Mouse (Mus musculus) right cerebral cortex, postnatal 14 days (tissue): ENCODE measurements around the gene Gm28374.

Source experiments
- DNase-seq: peaks from one replicate; pipeline ENCODE4 v3.0.0; 2022

Gm28374 gene

DNA sequence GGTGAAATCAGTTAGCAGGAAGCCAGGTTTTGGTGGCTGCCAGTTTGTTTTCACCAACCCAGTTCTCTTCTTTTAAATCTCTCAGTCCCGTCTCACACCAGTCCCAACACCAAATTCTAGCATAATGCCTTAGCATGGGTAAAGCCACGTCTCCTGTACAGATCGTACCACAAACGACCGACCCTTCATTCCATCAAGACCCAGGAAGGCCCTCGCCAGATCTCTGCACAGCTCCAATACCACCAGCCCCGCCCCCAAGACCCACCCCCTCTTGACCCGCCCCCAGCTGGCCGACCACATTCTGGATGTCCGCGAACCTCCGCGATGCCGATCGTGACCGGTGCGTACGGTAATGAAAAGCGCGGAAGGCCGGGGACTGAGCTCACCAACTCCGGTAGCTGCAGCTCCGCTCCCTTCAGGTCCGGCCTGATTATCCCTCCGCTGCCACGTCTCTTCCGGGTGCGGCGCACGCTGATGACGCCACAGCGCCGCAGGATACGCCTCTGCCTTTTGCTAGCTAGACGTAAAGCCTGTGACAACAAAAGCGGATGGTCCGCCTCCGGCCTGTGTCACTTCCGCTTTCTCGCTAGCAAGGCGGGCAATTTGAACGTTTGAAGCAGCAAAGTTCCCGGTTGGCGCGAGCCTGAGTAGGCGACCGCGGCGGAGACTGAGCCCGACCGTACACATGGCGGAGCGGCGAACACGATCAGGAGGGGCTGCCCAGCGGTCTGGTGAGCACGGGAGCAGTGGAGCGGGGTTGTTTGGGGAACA, 2.6 kb upstream of the Gm28374 start, which contains the start of the genes Zfpl1 and Cdca5:
TSS of gene Zfpl1 (minus strand) at position 479 of the 771 bp plus-strand sequence.
TSS of gene Cdca5 (plus strand) at position 506 of the 771 bp plus-strand sequence.
- peak; percentile 95 for DNase-seq

DNA sequence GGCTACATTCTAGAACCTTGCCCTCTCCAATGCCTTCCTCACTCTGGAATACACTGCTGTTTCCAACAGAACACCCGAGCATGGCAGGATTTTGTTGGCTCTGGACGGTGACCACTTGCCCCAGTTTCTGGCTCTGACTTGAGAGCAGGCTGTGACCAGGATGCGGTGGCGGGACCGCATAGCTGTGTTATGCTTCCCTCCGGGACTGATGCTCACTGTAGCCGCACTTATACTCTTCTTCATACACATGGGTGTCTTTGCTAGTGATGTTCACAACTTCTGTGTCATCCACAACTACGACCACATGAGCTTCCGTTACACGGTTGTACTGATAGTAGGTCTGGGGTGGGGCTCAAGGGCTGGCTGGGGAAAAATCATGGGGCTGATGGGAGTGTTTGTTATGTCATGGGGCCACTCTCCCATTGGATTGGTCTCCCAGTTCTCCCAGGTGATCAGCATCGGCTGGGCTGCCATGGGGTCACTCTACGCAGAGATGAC, 2.0 kb downstream of the Gm28374 start, which contains the start of gene Tmem262:
TSS of gene Tmem262 (plus strand) at position 51 of the 498 bp plus-strand sequence.
- no peak for DNase-seq

DNA sequence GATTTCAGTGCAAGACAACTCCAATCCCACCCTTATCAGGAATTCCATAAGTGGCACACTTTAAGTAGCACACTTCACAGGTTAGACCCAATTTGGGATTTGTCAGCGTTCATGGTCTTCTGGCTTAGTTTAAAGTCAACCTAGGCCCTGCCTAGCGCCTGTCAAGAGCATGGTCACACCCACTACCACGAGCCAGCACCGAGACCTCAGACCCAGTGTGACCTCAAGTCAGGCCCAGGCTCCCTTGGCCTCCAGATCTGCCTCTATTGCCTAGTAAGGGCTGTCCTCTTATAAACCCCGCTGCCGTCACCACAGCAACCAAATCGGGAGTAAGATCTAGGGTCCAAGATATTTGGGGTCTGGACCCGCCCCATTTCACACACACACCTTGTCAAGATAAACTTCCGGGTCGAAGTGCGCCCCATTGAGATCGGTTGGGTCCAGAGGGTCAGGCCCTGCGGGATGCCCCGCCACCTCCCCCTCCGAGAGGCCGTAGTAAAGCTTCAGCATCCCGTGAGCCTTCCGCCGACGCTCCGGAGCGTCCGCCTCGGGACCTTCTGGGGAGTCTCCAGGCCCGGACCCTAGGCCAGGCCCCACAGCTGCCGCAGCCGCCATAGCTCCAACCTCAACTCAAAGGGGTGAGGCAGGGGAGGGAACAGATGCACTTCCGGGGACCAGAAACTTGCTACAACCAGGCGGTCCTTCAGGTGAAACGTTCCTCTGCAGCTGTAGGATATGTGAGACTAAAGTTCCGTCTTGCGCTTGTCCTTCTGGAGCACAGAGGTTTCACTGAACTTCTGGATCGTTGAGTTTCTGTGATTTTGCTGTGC, 5.3 kb downstream of the Gm28374 start, which contains the start of gene Vps51:
TSS of gene Vps51 (minus strand) at position 668 of the 830 bp plus-strand sequence.
- DNase-seq, result peak; percentile 78

DNA sequence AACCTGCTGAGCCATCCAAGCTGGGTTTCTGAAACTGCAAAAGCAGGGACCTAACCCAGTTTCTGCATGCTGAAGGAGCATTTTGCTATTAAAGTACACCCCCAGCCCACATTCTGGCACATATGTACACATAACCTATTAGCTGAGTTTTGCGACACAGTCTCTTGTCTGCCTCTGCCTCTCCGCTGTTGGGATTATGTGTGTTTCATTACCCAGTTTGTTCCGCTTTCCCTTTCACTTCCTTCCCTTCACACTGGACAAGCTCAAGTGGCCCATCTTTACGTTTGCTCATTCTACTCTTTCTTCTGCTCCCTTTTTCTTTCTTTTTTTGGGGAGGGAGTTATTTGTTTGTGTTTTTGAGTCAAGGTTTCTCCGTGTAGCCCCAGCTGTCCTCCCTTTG, 8.2 kb downstream of the Gm28374 start:
- no peak for DNase-seq

DNA sequence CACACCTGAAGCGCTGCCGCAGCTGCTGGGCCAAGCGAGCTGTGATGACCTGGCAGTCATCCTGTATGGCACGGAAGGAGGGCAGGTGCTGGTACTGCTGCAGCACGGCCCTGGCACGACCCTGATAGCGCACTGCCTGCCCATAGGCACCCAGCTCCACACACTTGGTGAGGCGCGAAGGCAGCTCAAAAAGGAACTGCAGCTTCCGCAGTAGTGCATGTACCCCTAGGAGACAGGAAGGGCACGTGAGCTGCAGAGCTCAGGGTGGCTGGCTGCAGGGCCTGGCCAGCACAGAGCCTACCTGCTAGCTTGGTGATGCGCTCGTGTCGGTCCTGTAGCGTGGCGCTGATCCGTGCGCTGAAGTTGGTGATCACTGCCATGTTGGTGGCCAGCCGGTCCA, 10.8 kb downstream of the Gm28374 start:
- DNase-seq, result no peak

DNA sequence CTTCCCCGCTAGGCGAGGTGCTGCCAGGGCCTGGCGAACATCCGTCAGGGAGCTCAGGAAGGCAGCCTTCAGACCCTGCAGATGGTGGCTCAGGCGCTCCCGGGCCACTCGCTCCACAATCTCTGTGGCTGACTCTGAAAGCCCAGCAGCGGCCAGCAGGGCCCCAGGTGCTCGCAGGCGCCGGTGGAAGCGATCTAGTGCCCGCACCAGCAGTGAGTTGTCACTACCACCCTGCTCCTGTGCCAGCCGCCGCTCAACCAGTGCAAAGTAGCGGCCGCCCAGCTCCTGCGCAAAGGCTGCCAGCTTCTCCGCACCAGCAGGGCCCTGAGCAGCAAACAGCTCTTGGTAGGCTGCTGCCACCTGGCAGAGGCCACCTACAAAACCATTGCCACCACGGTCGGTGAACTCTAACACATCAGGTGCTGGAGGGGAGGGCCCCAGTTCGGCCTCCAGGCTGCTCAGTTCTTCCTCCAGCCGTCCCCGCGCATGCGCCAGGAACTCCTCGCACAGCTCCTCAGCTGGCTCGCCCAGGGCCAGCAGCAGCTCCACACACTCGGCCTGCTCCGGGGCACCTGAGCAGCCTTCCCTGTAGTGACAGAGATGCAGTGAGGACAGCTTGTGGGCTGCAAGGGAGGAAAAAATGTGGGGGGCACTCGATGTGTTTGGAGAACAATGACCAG, 11.3 kb downstream of the Gm28374 start:
- DNase-seq, result no peak

DNA sequence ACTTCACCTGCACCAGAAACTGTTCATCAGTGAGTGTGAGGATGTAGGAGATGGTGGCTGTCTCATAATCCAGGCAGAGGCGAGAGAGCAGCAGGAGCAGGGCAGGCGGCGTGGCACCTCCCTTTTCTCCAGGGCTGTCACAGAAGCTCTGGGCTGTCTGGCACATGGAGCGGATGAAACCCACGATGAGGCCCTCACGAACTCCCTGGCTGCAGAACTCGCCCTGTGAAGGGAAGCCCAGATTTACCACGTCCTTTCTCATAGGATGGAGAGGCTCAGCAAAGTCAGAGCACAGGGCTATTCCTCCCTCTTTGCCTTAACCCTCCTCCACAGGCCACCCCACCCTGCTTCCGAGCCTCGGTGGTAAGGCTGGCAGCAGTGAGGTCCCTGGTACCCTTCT, 12.2 kb downstream of the Gm28374 start:
- no peak for DNase-seq

DNA sequence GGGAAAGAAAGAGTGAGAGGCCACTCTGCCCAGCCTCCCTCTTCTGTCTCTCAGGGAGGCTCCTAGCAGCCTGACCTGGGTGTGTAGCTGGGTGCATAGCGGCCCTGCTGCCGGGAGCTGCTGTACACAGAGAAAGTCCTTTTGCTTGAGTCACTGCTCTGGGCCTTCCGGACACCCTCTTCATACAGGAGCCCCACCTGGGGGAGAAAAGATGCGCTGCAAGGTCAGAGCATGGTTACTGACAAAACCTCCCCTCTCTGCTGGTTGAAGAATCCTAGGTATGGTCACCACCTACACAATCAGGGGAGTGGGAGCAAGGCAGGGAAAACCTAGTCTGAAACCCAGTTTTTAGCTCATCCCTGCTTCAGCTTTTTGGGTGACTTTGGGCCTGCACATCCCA, 13.1 kb downstream of the Gm28374 start:
- DNase-seq, result no peak

DNA sequence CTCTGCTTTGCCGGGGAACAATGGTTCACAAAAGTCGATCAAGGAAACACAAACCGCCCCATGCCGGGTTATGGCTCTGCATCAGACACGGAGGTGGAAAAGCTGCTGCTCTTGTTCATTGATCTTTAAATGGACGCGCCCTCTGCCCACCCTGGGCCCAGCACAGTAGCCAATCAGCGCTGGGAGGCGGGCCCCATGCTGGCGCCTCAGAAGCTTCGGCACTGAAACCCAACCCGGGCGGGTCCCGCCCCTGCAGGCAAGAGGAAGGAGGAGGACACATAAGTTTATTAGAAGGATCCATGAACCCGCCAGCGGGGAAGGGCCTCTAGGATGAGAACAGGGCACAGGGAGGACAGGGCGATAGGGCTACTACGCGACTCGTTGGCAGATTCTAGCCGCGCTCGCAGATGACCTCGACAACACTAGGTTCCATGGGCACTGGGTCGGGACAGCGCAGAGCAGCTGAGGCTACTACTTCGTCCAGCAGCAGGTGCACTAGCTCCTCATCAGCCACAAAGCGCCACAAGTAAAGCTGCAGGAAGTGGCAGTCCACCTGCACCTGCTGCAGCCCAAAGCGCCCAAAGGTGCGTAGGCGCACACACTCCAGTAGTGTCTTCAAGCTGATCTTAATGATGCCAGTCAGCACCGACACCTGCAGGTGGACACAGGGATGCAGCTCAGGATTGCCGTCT, 14.2 kb downstream of the Gm28374 start, which contains the start of gene Tm7sf2:
TSS of gene Tm7sf2 (minus strand) at position 650 of the 692 bp plus-strand sequence.
- DNase-seq, result peak; percentile 86

DNA sequence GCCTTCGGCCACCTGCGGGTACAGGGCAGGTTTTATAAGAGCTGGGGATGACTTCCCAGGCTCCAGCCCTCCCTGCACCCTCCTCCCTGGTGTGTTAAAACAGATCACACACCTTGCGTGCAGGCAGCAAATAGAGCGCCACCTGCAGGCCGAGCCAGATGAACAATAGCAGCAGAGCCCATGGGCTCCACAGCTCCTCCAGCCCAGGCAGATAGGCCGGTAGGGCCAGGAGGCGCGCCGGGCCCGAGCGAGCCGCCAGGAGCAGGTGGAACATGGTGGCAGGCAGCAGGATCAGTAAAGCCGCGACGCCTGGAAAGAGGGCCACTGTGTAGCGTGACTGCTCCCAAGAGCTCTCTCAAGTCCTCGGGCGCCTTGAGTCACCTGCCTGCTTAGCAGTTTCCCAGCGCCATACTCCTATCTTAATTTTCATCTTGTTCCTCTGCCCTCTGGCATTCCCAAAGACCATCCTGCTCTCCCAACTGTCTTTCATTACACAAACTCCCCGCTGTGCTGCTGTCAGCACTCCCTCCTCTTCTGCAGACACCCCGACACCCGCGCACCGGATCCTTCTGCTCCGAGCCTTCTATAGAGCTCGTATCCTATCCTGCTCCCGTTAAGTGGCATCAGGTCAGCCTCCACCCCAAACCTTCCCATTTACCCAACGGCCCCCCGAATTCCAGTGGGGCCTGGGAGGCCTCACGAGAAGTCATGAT, 14.9 kb downstream of the Gm28374 start:
- DNase-seq, result peak; percentile 90

DNA sequence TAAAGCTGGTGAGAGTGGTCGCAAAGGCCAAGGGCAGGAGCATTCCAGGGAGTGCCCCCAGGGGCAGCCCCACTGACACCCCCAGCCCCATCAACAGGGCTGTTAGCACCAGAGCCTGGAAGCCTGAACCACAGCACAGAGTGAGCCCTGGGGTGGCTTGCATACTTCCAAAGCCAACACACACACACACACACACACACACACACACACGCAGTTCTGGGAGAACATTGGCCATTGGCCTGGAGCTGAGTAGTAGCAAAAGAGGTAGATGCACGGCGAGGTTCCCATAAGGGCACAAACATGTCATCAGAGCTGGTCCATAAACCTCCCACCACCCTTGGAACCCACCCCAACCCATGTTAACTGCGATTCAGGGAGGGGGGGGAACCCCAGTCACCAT, 15.5 kb downstream of the Gm28374 start:
- DNase-seq, result peak; percentile 42

DNA sequence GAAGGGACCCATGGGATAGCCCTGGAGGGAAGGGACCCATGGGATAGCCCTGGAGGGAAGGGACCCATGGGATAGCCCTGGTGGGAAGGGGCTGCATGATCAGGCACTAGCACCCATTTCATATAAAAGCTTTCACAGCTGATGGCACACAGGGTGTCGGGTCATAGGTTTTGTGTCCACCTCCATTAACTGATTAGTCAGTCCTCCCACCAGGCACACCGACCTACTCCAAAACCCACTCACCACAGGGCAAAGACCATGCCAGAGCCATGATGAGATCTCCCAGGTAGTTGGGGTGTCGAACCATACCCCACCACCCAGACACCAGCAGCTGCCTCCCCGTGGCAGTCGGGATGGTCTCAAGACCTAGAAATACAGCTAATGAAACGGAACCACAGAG, 19.0 kb downstream of the Gm28374 start:
- no peak for DNase-seq

DNA sequence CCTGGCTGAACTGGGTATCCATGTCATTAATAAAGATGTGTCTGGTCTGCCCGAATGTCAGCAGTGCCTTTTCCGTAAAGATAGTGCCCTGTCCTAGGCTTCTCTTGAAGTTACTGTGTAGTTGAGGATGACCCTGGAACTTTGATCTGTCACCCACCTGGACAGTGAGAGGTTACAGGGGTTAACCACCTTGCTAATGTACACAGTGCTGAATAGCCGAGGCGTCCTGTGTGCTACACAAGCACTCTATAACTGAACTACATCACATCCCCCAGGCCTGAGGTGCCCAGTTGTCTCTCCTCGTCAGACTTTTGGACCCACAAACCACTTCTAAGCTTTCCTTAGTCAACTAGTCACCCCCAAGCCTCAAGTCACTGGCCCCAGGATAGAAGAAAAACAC, 19.6 kb downstream of the Gm28374 start:
- no peak for DNase-seq

DNA sequence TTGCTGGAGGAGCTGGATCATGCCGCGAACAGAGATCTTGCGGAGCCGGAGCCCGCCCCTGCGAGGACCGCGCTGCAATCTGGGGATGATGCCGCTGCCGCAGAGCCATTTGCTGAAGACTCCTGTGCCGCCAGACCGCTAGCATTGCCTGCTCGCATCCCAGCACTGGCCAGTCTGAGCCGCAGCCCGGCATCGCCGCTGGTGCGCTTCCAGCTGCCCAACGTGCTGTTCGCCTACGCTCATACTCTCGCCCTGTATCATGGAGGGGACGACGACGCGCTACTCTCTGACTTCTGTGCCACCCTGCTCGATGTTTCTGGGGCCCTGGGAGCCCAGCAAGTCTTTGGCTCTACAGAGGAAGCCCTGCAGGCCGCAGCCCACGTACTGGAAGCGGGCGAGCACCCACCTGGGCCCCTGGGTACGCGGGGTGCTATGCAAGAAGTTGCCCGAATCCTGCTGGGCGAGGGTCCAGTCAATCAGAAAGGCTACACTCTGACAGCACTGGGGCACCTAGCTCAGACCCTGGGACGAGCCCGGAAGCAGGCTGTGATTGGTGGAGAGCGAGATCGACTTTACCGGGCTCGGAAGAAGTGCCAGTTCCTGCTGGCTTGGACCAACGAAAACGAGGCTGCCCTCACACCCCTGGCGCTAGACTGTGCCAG, 20.3 kb downstream of the Gm28374 start:
- DNase-seq, result peak; percentile 55

DNA sequence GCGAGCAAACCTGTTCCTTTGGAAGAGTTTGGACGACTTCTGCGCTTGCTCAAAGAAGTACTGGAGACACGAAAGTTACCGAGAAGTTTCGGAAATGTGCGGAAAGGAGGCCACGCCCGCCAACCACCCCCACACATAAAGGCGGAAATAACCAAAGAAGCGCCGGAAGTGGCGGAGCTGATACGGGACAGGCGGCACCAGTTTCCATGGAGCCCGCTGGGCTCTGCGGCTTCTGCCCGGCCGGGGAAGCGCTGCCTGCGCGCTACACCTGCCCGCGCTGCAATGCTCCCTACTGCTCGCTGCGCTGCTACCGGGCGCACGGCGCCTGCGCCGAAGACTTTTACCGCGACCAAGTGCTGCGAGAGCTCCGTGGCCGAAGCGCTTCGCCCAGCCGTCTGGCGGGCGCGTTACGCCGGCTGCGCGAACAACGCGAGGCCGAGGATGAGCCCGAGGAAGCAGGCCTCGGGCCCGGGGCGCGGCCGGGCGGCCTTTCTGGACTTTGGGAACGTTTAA, 21.0 kb downstream of the Gm28374 start, which contains the start of gene Znhit2:
TSS of gene Znhit2 (plus strand) at position 172 of the 513 bp plus-strand sequence.
- peak; percentile 90 for DNase-seq

DNA sequence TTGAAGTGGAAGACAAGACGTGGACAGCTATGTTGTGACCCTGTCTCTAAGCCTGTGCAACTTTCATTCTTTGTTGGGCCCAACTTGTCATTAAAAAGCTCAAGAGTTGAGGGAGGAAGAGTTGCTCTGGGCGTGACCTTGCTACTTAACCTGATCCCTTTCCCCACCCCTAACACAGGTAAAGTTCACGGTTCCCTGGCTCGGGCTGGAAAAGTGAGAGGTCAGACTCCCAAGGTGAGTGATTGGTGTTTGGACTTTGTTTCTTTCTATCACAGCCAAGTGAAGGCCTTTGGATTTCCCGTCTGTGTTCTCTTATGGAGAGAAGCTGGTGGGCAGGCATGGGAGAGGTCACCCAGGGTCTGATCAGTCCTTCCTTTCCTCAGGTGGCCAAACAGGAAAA, 23.1 kb downstream of the Gm28374 start:
- no peak for DNase-seq

DNA sequence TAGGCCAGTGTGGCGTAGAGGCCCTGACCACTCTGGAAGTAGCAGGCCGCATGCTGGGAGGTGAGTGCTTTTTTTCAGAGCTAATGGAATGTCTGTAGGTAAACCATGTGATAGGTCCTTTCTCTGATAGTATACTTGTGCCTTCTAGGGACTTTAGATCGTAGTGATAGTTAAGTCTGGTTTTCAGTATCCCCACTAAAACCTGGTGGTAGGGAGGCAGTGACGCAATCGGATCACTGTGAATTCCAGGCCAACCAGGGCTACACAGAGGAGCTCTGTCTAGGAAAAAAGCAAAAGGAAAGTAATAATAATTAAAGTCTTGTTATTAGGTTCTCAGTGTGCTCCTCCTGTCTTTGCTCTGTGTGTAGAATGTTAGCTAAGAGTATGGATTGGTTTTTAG, 23.5 kb downstream of the Gm28374 start:
- no peak for DNase-seq

DNA sequence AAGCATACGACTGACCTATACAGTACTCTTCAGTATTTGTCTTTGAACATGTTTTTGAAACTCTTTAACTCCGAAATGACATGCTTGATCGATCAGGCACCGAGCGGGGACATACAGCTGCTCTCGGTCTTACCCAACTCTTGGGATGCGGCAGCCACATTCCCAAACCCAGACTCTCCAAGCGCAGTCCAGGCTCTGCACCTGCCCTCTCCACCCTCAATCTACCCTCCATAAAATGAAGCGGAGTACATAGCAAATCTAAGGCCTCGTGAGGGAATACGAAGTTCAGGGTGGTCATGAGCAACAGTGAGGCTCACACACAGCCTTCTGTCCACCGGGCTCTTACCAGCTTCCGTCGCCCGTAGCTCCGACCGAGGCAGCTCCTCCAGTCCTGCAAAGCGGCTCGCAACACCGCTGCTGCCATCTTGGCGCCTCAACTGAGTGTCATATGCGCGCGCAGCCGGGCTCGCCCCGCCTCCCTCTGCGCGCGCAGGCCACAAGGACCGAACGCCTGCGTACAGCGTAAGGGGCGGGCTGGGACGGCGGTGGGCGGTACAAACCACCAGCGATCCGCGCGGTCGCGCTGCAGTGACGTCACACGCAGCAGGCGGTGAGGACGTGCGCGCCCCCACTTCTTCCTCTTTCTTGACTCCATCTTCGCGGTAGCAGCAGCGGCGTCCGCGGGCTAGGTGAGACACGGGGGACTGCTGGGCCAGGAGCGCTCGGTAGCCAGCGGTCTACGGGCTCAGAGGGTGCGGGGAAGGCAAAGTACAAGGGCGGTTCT, 24.6 kb downstream of the Gm28374 start, which contains the start of the genes Mrpl49 and Fau:
TSS of gene Mrpl49 (minus strand) at position 473 of the 784 bp plus-strand sequence.
TSS of gene Fau (plus strand) at position 532 of the 784 bp plus-strand sequence.
- DNase-seq, result peak; percentile 100

DNA sequence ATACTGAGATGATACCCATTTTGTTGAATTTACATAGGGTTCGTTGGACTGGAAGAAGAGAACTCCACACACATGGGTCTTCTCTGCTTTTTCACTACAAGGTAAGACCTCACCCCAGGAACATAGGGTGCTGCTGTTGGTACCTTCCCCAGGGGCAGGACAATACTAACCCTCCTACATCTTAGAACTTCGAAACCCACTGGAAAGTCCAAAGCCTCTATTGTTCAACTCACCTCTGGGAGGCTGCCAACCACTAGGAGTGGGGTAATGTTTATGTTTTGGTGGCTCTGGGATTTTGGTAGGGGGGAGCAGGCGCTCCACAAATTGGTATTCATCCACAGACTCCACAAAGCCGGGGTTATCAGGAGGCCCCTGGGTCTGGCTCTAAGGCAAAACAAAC, 25.4 kb downstream of the Gm28374 start:
- DNase-seq, result no peak

DNA sequence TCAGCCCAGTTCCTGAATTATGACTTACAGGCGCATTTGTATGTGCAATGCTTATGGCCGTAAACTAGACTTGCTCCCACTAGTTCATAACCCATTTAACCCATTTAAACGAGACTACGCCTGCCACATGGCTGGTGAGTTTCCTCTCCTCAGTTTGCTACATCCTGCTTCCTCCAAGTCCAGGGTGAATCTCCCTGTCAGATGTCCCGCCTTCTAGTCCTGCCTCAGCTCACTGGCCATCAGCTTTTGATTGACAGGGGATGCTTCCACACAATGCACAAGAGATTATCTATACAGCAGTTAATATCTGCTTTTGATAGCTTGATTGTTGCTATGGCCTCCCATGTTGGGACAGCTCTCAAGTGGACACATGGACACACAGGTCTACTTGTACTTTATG, 27.8 kb downstream of the Gm28374 start:
- no peak for DNase-seq
